Mouse (Mus musculus) small intestine, adult 2 months (tissue): ENCODE data around the gene Padi6.

Experiments used
- CTCF ChIP-seq: fragments of 200-500 bp; IDR thresholded peaks from 2 replicates; pipeline ENCODE4 v1.5.1; 2012; ENCODE audit warnings: low read depth, mild to moderate bottlenecking, control low read depth, inconsistent platforms, low read length, moderate library complexity, mixed read lengths; ENCODE audit not compliant: insufficient replicate concordance, insufficient read length; ENCODE audit errors: extremely low read depth
- POLR2A ChIP-seq: fragments of 200-500 bp; IDR thresholded peaks from 2 replicates; pipeline ENCODE4 v1.6.1; 2012; ENCODE audit warnings: low read depth, mild to moderate bottlenecking, control low read depth, inconsistent platforms, low read length, moderate library complexity

DNA sequence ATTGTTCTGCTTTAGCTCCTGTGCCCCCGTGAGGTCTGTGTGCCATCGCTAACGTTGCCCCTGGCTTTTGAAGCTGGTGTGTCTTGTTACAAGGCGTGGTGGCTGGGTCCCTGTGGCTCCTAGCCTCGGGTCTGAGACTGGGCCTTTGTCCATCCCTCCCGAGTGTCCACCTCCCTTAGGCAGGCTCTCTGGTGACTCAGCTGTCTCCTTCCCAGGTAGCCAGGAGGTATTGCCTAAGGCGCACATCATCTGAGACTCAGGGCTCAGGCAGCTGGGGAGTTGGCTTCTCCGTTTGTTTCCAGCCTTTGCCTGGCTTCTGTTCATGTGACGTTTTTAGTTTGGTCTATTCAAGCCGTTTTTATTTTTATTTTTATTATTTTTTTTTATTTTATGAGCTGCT is 31.7 kb downstream of the Padi6 start:
- TF ChIP-seq CTCF (no peak), POLR2A (no peak)
